Mouse (Mus musculus): Measurements from ENCODE around the gene Zfp940. TPM values are rescaled to one million over a fixed set of nuclear protein-coding genes. Genes with fewer than 3 reads are reported as not detected.

The Zfp940 gene
- polyA plus RNA-seq, 1 experiment from 2014 or later: 1.3 TPM

- Histone ChIP-seq H3K36me3 (ENCODE audit: insufficient read depth, low read length) (peaks cover 18% of the 10 kb centered on the region; the same call in 1 of the 2 replicates), H3K27ac (ENCODE audit: low read length) (no peak overlapping the region), H3K9ac (replicated peaks; ENCODE audit: low read depth) (no peak overlapping the region), H3K4me1 (ENCODE audit: insufficient read depth, low read depth, low read length) (no peaks in the 10 kb centered on the region), H3K27me3 (replicated peaks; ENCODE audit: insufficient read depth, low read length) (no peaks in the 10 kb centered on the region), H3K4me2 (replicated peaks; ENCODE audit: low read depth, low read length) (no peak overlapping the region), H3K4me3 (ENCODE audit: low read depth, low read length) (no peak overlapping the region), H3K9me3 (ENCODE audit: low read length) (peaks cover 19% of the 10 kb centered on the region)
- no peak for TF ChIP-seq EP300 (IDR thresholded peaks at IDR 0.05)
- TF ChIP-seq CTCF (IDR thresholded peaks at IDR 0.05): no peak
- DNase-seq (ENCODE audit: low spot score) (no peak), ATAC-seq (no peak)
- 92% methylated on average over 10 of the region's 10 CpGs for WGBS
Observed at GRCm38 (mm10) chr7:29874256-29874655, 20.8 kb upstream of the Zfp940 start.

GRCm38 (mm10) chr7:29861660-29862059, 8.2 kb upstream of the Zfp940 start:
- Histone ChIP-seq H3K27me3 (replicated peaks; ENCODE audit: insufficient read depth, low read length) (no peaks in the 10 kb centered on the region), H3K4me1 (ENCODE audit: insufficient read depth, low read depth, low read length) (peaks cover 8% of the 10 kb centered on the region; the same call in 1 of the 2 replicates), H3K9ac (replicated peaks; ENCODE audit: low read depth) (no peak overlapping the region), H3K9me3 (ENCODE audit: low read length) (no peaks in the 10 kb centered on the region), H3K4me3 (ENCODE audit: low read depth, low read length) (no peak overlapping the region), H3K36me3 (ENCODE audit: insufficient read depth, low read length) (no peaks in the 10 kb centered on the region), H3K4me2 (replicated peaks; ENCODE audit: low read depth, low read length) (no peak overlapping the region), H3K27ac (ENCODE audit: low read length) (no peak overlapping the region)
- 84% methylated on average over 7 of the region's 7 CpGs for WGBS
- DNase-seq (ENCODE audit: low spot score) (no peak), ATAC-seq (no peak)
- TF ChIP-seq EP300 (IDR thresholded peaks at IDR 0.05): no peak
- peak; percentile 34; the same call in 1 of the 2 replicates for TF ChIP-seq CTCF (IDR thresholded peaks at IDR 0.05)

- H3K4me3 ChIP-seq (ENCODE audit: low read depth, low read length): peak within 1 kb of the TSS; percentile 54
- 4% methylated on average over 32 of the region's 32 CpGs for WGBS
- no peak within 1 kb of the TSS for H3K27ac ChIP-seq (ENCODE audit: low read length)
- TF ChIP-seq EP300 (IDR thresholded peaks at IDR 0.05) (no peak), CTCF (IDR thresholded peaks at IDR 0.05) (peak; percentile 45)
- H3K27me3 ChIP-seq (replicated peaks; ENCODE audit: insufficient read depth, low read length): no peaks in the 10 kb centered on the region
- H3K9me3 ChIP-seq (ENCODE audit: low read length): no peaks in the 10 kb centered on the region
- no peaks in the 10 kb centered on the region for H3K36me3 ChIP-seq (ENCODE audit: insufficient read depth, low read length)
- H3K9ac ChIP-seq (replicated peaks; ENCODE audit: low read depth): no peak within 1 kb of the TSS
- ATAC-seq: peak; percentile 100
- peak; percentile 94 for DNase-seq (ENCODE audit: low spot score)
- H3K4me2 ChIP-seq (replicated peaks; ENCODE audit: low read depth, low read length): peak within 1 kb of the TSS; percentile 82
- peaks cover 8% of the 10 kb centered on the region; the same call in 1 of the 2 replicates for H3K4me1 ChIP-seq (ENCODE audit: insufficient read depth, low read depth, low read length)
Observed at GRCm38 (mm10) chr7:29859532-29860517, 6.4 kb upstream of the Zfp940 start, which contains the start of gene Zfp420. Gene Zfp420 (plus strand): TSS chr7:29859979.

GRCm38 (mm10) chr7:29852831-29853218, 644 bp downstream of the Zfp940 start:
- H3K9me3 ChIP-seq (ENCODE audit: low read length): no peaks in the 10 kb centered on the region
- H3K36me3 ChIP-seq (ENCODE audit: insufficient read depth, low read length): no peaks in the 10 kb centered on the region
- WGBS: 48% methylated on average over 9 of the region's 9 CpGs
- no peak overlapping the region for H3K9ac ChIP-seq (replicated peaks; ENCODE audit: low read depth)
- H3K4me1 ChIP-seq (ENCODE audit: insufficient read depth, low read depth, low read length): no peaks in the 10 kb centered on the region
- no peak for TF ChIP-seq CTCF (IDR thresholded peaks at IDR 0.05)
- no peak for TF ChIP-seq EP300 (IDR thresholded peaks at IDR 0.05)
- no peak for DNase-seq (ENCODE audit: low spot score)
- H3K4me3 ChIP-seq (ENCODE audit: low read depth, low read length): no peak overlapping the region; the same call in 1 of the 2 replicates
- peak overlapping the region; percentile 68 for H3K4me2 ChIP-seq (replicated peaks; ENCODE audit: low read depth, low read length)
- H3K27me3 ChIP-seq (replicated peaks; ENCODE audit: insufficient read depth, low read length): no peaks in the 10 kb centered on the region
- H3K27ac ChIP-seq (ENCODE audit: low read length): no peak overlapping the region
- ATAC-seq: no peak

GRCm38 (mm10) chr7:29844616-29845015, 8.9 kb downstream of the Zfp940 start:
- ATAC-seq (no peak), DNase-seq (ENCODE audit: low spot score) (no peak)
- Histone ChIP-seq H3K4me1 (ENCODE audit: insufficient read depth, low read depth, low read length) (no peaks in the 10 kb centered on the region), H3K36me3 (ENCODE audit: insufficient read depth, low read length) (0 out of 2 replicates have a peak, but pooled peaks cover 4% of the 10 kb centered on the region), H3K4me3 (ENCODE audit: low read depth, low read length) (no peak overlapping the region), H3K27me3 (replicated peaks; ENCODE audit: insufficient read depth, low read length) (no peaks in the 10 kb centered on the region), H3K9me3 (ENCODE audit: low read length) (no peaks in the 10 kb centered on the region), H3K4me2 (replicated peaks; ENCODE audit: low read depth, low read length) (no peak overlapping the region), H3K9ac (replicated peaks; ENCODE audit: low read depth) (no peak overlapping the region), H3K27ac (ENCODE audit: low read length) (no peak overlapping the region)
- no peak for TF ChIP-seq EP300 (IDR thresholded peaks at IDR 0.05)
- TF ChIP-seq CTCF (IDR thresholded peaks at IDR 0.05): no peak
- 89% methylated on average over 5 of the region's 5 CpGs for WGBS

- 83% methylated on average over 1 of the region's 1 CpGs for WGBS
- H3K27me3 ChIP-seq (replicated peaks; ENCODE audit: insufficient read depth, low read length): no peaks in the 10 kb centered on the region
- DNase-seq (ENCODE audit: low spot score) (no peak), ATAC-seq (no peak)
- TF ChIP-seq CTCF (IDR thresholded peaks at IDR 0.05) (no peak), EP300 (IDR thresholded peaks at IDR 0.05) (no peak)
- no peak overlapping the region for H3K27ac ChIP-seq (ENCODE audit: low read length)
- no peak overlapping the region for H3K4me2 ChIP-seq (replicated peaks; ENCODE audit: low read depth, low read length)
- no peak overlapping the region for H3K4me3 ChIP-seq (ENCODE audit: low read depth, low read length)
- H3K4me1 ChIP-seq (ENCODE audit: insufficient read depth, low read depth, low read length): no peaks in the 10 kb centered on the region
- no peaks in the 10 kb centered on the region for H3K9me3 ChIP-seq (ENCODE audit: low read length)
- H3K9ac ChIP-seq (replicated peaks; ENCODE audit: low read depth): no peak overlapping the region
- 0 out of 2 replicates have a peak, but pooled peaks cover 4% of the 10 kb centered on the region for H3K36me3 ChIP-seq (ENCODE audit: insufficient read depth, low read length)
Observed at GRCm38 (mm10) chr7:29842105-29842504, 11.4 kb downstream of the Zfp940 start.

Data from lung, postnatal 0 days (tissue).